Mouse (Mus musculus): Measurements from ENCODE around the gene Atp1a2.

GRCm38 (mm10) chr1:172327206-172328001 is 29.5 kb upstream of the Atp1a2 start:
- no peak for TF ChIP-seq POLR2A (IDR thresholded peaks at IDR 0.05; ENCODE audit: borderline replicate concordance, extremely low read depth, insufficient read depth, insufficient read length, poor library complexity, severe bottlenecking)
- TF ChIP-seq CTCF (IDR thresholded peaks at IDR 0.05; ENCODE audit: borderline replicate concordance, extremely low read depth, insufficient read depth, insufficient read length), result no peak

All from brain, embryonic 14.5 days (tissue).